Mouse (Mus musculus): ENCODE measurements at regions not wholly inside any gene's neighbourhood (a gene's known extent, or its start where the extent isn't known, plus 50 kb on each side); places are given as distances from the start of the nearest gene placed in this dataset.

DNA sequence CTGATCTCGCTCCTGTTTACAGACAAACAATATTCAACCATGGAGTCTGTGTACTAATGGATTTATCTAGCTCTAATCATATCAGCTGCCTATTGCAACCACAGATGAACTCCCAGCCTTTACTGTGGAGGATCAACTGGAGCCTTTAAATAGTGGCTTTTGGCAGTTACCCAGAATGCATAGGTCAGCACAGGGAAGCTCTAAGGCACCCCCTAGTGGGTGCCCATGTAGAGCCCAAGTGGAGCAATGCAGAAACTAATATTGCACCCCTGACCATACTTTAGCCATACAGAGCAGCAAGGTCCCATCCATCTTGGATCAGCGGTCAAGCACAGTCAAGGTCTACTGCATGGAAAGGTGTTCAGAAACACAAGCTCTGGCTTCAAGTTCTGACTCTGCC lies 115.8 kb upstream of the Cdh5 start:
- 64% methylated on average over 2 of the region's 2 CpGs for WGBS (ENCODE audit: insufficient replicate concordance)

GRCm38 (mm10) chr8:103993897-103994296 lies 107.5 kb upstream of the Cdh5 start:
- Histone ChIP-seq H3K9ac (ENCODE audit: low read depth, low read length) (no peak overlapping the region), H3K4me3 (ENCODE audit: low read depth, low read length) (no peak overlapping the region), H3K27me3 (ENCODE audit: control insufficient read depth, insufficient read depth, low read depth, low read length) (no peaks in the 10 kb centered on the region), H3K27ac (ENCODE audit: low read length) (no peak overlapping the region), H3K9me3 (replicated peaks; ENCODE audit: control insufficient read depth, low read length) (no peaks in the 10 kb centered on the region), H3K36me3 (ENCODE audit: control insufficient read depth, insufficient read depth) (no peaks in the 10 kb centered on the region), H3K4me2 (ENCODE audit: low read depth, low read length) (no peak overlapping the region), H3K4me1 (ENCODE audit: control insufficient read depth, low read depth, low read length) (no peaks in the 10 kb centered on the region)
- 55% methylated on average over 2 of the region's 2 CpGs for WGBS (ENCODE audit: insufficient replicate concordance)
- ATAC-seq (ENCODE audit: low read depth): no peak

More for the DNA sequence above, 115.8 kb upstream of the Cdh5 start:
- no peaks in the 10 kb centered on the region for H3K36me3 ChIP-seq (ENCODE audit: control insufficient read depth, insufficient read depth)
- ATAC-seq (ENCODE audit: low read depth): no peak
- no peak overlapping the region for H3K9ac ChIP-seq (ENCODE audit: low read depth, low read length)
- H3K27me3 ChIP-seq (ENCODE audit: control insufficient read depth, insufficient read depth, low read depth, low read length): no peaks in the 10 kb centered on the region
- H3K9me3 ChIP-seq (replicated peaks; ENCODE audit: control insufficient read depth, low read length): no peaks in the 10 kb centered on the region
- H3K4me3 ChIP-seq (ENCODE audit: low read depth, low read length): no peak overlapping the region
- no peak overlapping the region for H3K4me2 ChIP-seq (ENCODE audit: low read depth, low read length)
- no peak overlapping the region for H3K27ac ChIP-seq (ENCODE audit: low read length)
- no peaks in the 10 kb centered on the region for H3K4me1 ChIP-seq (ENCODE audit: control insufficient read depth, low read depth, low read length)

DNA sequence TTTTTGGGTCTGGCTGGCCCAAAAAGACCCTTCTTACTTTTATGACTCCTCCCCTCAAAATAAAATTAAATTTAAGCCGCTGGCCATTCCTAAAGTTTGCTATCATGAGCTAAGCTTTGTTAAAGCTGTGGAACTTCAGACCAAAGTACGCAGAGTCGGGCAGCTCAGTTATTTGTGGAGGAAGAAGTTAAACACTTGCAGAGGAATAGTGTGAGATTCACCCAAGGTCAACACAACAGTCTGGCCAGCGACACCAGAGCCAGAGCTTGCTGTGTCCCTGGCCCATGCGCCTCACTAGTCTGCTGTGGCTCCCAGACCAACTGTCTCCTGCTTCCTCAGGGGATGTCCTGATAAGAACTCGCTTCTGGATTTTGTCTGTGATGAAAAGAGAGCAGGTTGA lies 103.3 kb upstream of the Cdh5 start:
- Histone ChIP-seq H3K9me3 (replicated peaks; ENCODE audit: control insufficient read depth, low read length) (no peaks in the 10 kb centered on the region), H3K4me2 (ENCODE audit: low read depth, low read length) (no peak overlapping the region), H3K36me3 (ENCODE audit: control insufficient read depth, insufficient read depth) (no peaks in the 10 kb centered on the region), H3K27ac (ENCODE audit: low read length) (no peak overlapping the region), H3K4me3 (ENCODE audit: low read depth, low read length) (no peak overlapping the region), H3K4me1 (ENCODE audit: control insufficient read depth, low read depth, low read length) (no peaks in the 10 kb centered on the region), H3K27me3 (ENCODE audit: control insufficient read depth, insufficient read depth, low read depth, low read length) (no peaks in the 10 kb centered on the region), H3K9ac (ENCODE audit: low read depth, low read length) (no peak overlapping the region)
- WGBS (ENCODE audit: insufficient replicate concordance): 55% methylated on average over 6 of the region's 6 CpGs
- ATAC-seq (ENCODE audit: low read depth): no peak

GRCm38 (mm10) chr8:104007209-104007608 lies 94.2 kb upstream of the Cdh5 start:
- Histone ChIP-seq H3K27me3 (ENCODE audit: control insufficient read depth, insufficient read depth, low read depth, low read length) (no peaks in the 10 kb centered on the region), H3K9me3 (replicated peaks; ENCODE audit: control insufficient read depth, low read length) (no peaks in the 10 kb centered on the region), H3K27ac (ENCODE audit: low read length) (no peak overlapping the region), H3K4me2 (ENCODE audit: low read depth, low read length) (no peak overlapping the region), H3K4me1 (ENCODE audit: control insufficient read depth, low read depth, low read length) (no peaks in the 10 kb centered on the region), H3K36me3 (ENCODE audit: control insufficient read depth, insufficient read depth) (no peaks in the 10 kb centered on the region), H3K4me3 (ENCODE audit: low read depth, low read length) (no peak overlapping the region), H3K9ac (ENCODE audit: low read depth, low read length) (no peak overlapping the region)
- WGBS (ENCODE audit: insufficient replicate concordance): 54% methylated on average over 2 of the region's 2 CpGs
- no peak for ATAC-seq (ENCODE audit: low read depth)

GRCm38 (mm10) chr8:104008756-104009155 lies 92.7 kb upstream of the Cdh5 start:
- no peaks in the 10 kb centered on the region for H3K27me3 ChIP-seq (ENCODE audit: control insufficient read depth, insufficient read depth, low read depth, low read length)
- no peak for ATAC-seq (ENCODE audit: low read depth)
- no peaks in the 10 kb centered on the region for H3K9me3 ChIP-seq (replicated peaks; ENCODE audit: control insufficient read depth, low read length)
- no peaks in the 10 kb centered on the region for H3K36me3 ChIP-seq (ENCODE audit: control insufficient read depth, insufficient read depth)
- no peaks in the 10 kb centered on the region for H3K4me1 ChIP-seq (ENCODE audit: control insufficient read depth, low read depth, low read length)
- H3K9ac ChIP-seq (ENCODE audit: low read depth, low read length): no peak overlapping the region
- H3K4me2 ChIP-seq (ENCODE audit: low read depth, low read length): no peak overlapping the region
- WGBS (ENCODE audit: insufficient replicate concordance): 73% methylated on average over 5 of the region's 5 CpGs
- H3K4me3 ChIP-seq (ENCODE audit: low read depth, low read length): no peak overlapping the region
- no peak overlapping the region for H3K27ac ChIP-seq (ENCODE audit: low read length)

GRCm38 (mm10) chr8:104009306-104009705 lies 92.1 kb upstream of the Cdh5 start:
- Histone ChIP-seq H3K27me3 (ENCODE audit: control insufficient read depth, insufficient read depth, low read depth, low read length) (no peaks in the 10 kb centered on the region), H3K9me3 (replicated peaks; ENCODE audit: control insufficient read depth, low read length) (no peaks in the 10 kb centered on the region), H3K4me1 (ENCODE audit: control insufficient read depth, low read depth, low read length) (no peaks in the 10 kb centered on the region), H3K36me3 (ENCODE audit: control insufficient read depth, insufficient read depth) (no peaks in the 10 kb centered on the region), H3K9ac (ENCODE audit: low read depth, low read length) (no peak overlapping the region), H3K4me3 (ENCODE audit: low read depth, low read length) (no peak overlapping the region), H3K4me2 (ENCODE audit: low read depth, low read length) (no peak overlapping the region), H3K27ac (ENCODE audit: low read length) (no peak overlapping the region)
- 68% methylated on average over 6 of the region's 6 CpGs for WGBS (ENCODE audit: insufficient replicate concordance)
- no peak for ATAC-seq (ENCODE audit: low read depth)

DNA sequence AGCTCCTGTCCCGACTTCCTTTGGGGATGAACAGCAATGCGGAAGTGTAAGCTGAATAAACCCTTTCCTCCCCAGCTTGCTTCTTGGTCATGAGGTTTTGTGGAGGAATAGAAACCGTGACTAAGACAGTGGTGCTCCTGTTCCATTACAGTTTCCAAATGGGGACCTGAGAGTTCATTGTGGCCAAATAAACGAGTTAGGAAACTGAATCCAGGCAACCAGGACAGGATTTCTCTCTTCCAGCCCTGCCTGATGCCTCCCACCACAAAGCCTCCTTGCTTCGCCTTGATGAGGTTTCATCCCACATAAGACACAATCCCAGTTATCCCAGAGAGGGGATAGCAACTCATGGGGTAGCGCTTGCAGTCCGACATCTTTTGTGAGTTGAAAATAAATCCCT lies 79.2 kb upstream of the Cdh5 start:
- Histone ChIP-seq H3K9me3 (replicated peaks; ENCODE audit: control insufficient read depth, low read length) (no peaks in the 10 kb centered on the region), H3K9ac (ENCODE audit: low read depth, low read length) (no peak overlapping the region), H3K36me3 (ENCODE audit: control insufficient read depth, insufficient read depth) (no peaks in the 10 kb centered on the region), H3K4me1 (ENCODE audit: control insufficient read depth, low read depth, low read length) (no peaks in the 10 kb centered on the region), H3K27me3 (ENCODE audit: control insufficient read depth, insufficient read depth, low read depth, low read length) (no peaks in the 10 kb centered on the region), H3K27ac (ENCODE audit: low read length) (no peak overlapping the region), H3K4me2 (ENCODE audit: low read depth, low read length) (no peak overlapping the region), H3K4me3 (ENCODE audit: low read depth, low read length) (no peak overlapping the region)
- 55% methylated on average over 7 of the region's 7 CpGs for WGBS (ENCODE audit: insufficient replicate concordance)
- ATAC-seq (ENCODE audit: low read depth): no peak

DNA sequence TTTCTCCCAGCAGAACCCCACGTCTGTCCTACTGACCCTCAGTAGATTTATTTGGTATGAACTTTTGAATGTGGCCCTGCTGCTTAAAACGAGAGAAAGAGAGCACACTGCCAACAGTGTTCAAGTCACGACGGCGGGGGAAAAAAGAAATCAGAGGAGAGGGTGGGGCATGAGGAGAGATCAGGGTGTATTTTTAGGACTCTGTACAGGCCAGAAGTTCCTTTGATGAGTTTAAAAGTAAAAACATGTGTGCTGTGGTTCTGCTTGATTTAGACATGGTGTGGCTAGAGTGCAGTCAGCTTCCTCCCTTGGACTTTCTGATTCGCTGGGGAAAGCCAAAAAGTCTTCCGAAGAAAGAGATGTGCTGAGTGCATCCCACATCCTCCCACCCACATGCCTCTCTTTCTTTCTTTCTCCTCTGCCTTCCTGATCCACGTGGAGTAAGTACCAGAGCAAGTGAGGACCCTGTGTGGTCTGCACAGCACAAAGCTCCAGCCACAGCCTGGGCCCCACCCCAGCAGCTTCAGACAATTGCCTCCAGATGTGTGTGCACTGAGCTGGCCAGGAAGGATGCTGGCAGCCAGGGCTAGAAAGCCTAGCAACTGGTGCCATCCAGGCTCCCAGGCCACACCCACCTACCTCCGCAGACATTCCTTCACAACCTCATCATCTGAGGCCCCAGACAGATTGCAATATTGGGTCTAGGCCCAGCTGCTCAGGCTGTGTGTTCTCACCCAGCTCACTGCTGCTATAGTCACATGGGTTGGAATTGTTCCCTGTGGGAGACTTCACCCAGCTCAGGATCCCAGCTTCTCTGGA lies 78.5 kb upstream of the Cdh5 start:
- no peaks in the 10 kb centered on the region for H3K9me3 ChIP-seq (replicated peaks; ENCODE audit: control insufficient read depth, low read length)
- 55% methylated on average over 9 of the region's 9 CpGs for WGBS (ENCODE audit: insufficient replicate concordance)
- no peak overlapping the region for H3K4me3 ChIP-seq (ENCODE audit: low read depth, low read length)
- H3K27ac ChIP-seq (ENCODE audit: low read length): no peak overlapping the region
- no peaks in the 10 kb centered on the region for H3K27me3 ChIP-seq (ENCODE audit: control insufficient read depth, insufficient read depth, low read depth, low read length)
- no peaks in the 10 kb centered on the region for H3K36me3 ChIP-seq (ENCODE audit: control insufficient read depth, insufficient read depth)
- H3K4me2 ChIP-seq (ENCODE audit: low read depth, low read length): no peak overlapping the region
- H3K9ac ChIP-seq (ENCODE audit: low read depth, low read length): no peak overlapping the region
- no peaks in the 10 kb centered on the region for H3K4me1 ChIP-seq (ENCODE audit: control insufficient read depth, low read depth, low read length)
- ATAC-seq (ENCODE audit: low read depth): no peak

DNA sequence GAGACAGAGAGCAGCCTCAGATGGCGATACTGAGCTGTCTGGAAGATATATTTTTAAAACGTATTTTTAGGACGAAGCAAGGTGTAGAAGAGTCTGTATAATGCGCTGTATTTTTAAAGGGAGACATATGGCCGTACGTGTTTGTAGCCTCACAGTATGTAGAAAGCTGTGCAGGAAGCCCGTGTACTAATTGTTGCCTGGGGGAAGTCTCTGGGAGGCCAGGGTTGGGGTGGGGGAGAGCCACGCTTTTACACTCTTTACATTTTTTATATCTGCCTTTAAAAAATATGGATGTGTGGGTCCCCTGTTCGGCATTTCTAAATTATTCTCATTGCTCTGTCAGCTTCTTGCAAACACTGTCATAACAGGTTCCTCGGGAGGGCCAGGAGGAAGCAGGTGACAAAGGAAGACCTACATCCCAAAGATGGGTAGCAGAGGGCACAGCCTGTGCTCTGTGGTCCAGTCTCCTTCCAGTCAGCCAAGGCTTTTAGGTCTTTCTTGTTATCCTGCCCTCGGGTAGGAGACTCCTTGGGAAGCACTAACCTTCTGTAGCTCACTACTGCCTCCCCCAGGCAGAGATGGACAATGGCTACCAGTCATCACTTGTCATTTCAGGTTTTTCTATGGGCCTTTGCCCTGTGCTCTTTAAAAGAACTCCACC lies 74.1 kb upstream of the Cdh5 start:
- no peak for ATAC-seq (ENCODE audit: low read depth)
- H3K27ac ChIP-seq (ENCODE audit: low read length): no peak overlapping the region
- no peak overlapping the region for H3K9ac ChIP-seq (ENCODE audit: low read depth, low read length)
- no peaks in the 10 kb centered on the region for H3K4me1 ChIP-seq (ENCODE audit: control insufficient read depth, low read depth, low read length)
- H3K4me3 ChIP-seq (ENCODE audit: low read depth, low read length): no peak overlapping the region
- 63% methylated on average over 11 of the region's 11 CpGs for WGBS (ENCODE audit: insufficient replicate concordance)
- H3K36me3 ChIP-seq (ENCODE audit: control insufficient read depth, insufficient read depth): no peaks in the 10 kb centered on the region
- H3K27me3 ChIP-seq (ENCODE audit: control insufficient read depth, insufficient read depth, low read depth, low read length): no peaks in the 10 kb centered on the region
- H3K9me3 ChIP-seq (replicated peaks; ENCODE audit: control insufficient read depth, low read length): no peaks in the 10 kb centered on the region; the same call in 1 of the 2 replicates
- H3K4me2 ChIP-seq (ENCODE audit: low read depth, low read length): no peak overlapping the region
